Mouse (Mus musculus) cortical plate, adult 2 months (tissue): ENCODE measurements around the gene Cacna2d3.

Experiments used
- CTCF ChIP-seq: fragments of 200-500 bp; IDR thresholded peaks from 2 replicates; pipeline ENCODE4 v1.5.1; 2011; ENCODE audit warnings: mild to moderate bottlenecking, control low read depth, low read length; ENCODE audit not compliant: insufficient read depth; ENCODE audit errors: extremely low read depth
- POLR2A ChIP-seq: fragments of 200-500 bp; IDR thresholded peaks from 2 replicates; pipeline ENCODE4 v1.6.1; 2011; ENCODE audit warnings: mild to moderate bottlenecking, low read length, control low read depth; ENCODE audit not compliant: insufficient read depth; ENCODE audit errors: extremely low read depth

GRCm38 (mm10) chr14:29157096-29157495 is 564.6 kb downstream of the Cacna2d3 start:
- no peak for TF ChIP-seq POLR2A
- TF ChIP-seq CTCF: no peak
